Mouse (Mus musculus) limb, embryonic 14.5 days (tissue): Measurements from ENCODE around the gene P2rx1. TPM values are rescaled to one million over a fixed set of nuclear protein-coding genes. Genes with fewer than 3 reads are reported as not detected.

Experiments used
- ATAC-seq: fragments of 200-750 bp; cut with Nextera tagmentation; 2 replicates; pipeline ENCODE4 v1.8.0; 2017; ENCODE audit warnings: low read depth, moderate number of reproducible peaks, moderate TSS enrichment; ENCODE audit not compliant: low FRiP score
- DNase-seq: peaks from one replicate; pipeline ENCODE4 v3.0.0-alpha.2; 2015; ENCODE audit warnings: low spot score
- H3K27ac ChIP-seq: fragments of 300-500 bp; sonication (generic); replicated peaks from 2 replicates; pipeline ENCODE4 v1.5.1; 2014; ENCODE audit warnings: low read depth, mild to moderate bottlenecking, low read length, moderate library complexity, mixed read lengths
- H3K27me3 ChIP-seq: fragments of 300-500 bp; sonication (generic); 2 replicates; pipeline ENCODE4 v1.6.1; 2014; ENCODE audit warnings: low read length, mixed read lengths; ENCODE audit not compliant: control insufficient read depth, insufficient read depth
- H3K36me3 ChIP-seq: fragments of 300-500 bp; sonication (generic); 2 replicates; pipeline ENCODE4 v1.6.1; 2014; ENCODE audit warnings: mild to moderate bottlenecking, low read length, moderate library complexity, mixed read lengths; ENCODE audit not compliant: control insufficient read depth, insufficient read depth
- H3K4me1 ChIP-seq: fragments of 300-500 bp; sonication (generic); 2 replicates; pipeline ENCODE4 v1.6.1; 2014; ENCODE audit warnings: antibody characterized with exemption, low read length, mixed read lengths; ENCODE audit not compliant: control insufficient read depth, insufficient read depth
- H3K4me2 ChIP-seq: fragments of 300-500 bp; sonication (generic); replicated peaks from 2 replicates; pipeline ENCODE4 v1.6.1; 2014; ENCODE audit warnings: low read depth, mild to moderate bottlenecking, low read length, moderate library complexity; ENCODE audit not compliant: severe bottlenecking
- H3K4me3 ChIP-seq: fragments of 300-500 bp; sonication (generic); replicated peaks from 2 replicates; pipeline ENCODE4 v1.5.1; 2014; ENCODE audit warnings: low read length
- H3K9ac ChIP-seq: fragments of 300-500 bp; sonication (generic); 2 replicates; pipeline ENCODE4 v1.6.1; 2014; ENCODE audit warnings: mild to moderate bottlenecking, low read depth, low read length, moderate library complexity; ENCODE audit not compliant: severe bottlenecking
- H3K9me3 ChIP-seq: fragments of 300-500 bp; sonication (generic); 2 replicates; pipeline ENCODE4 v1.6.1; 2016; ENCODE audit warnings: low read length; ENCODE audit not compliant: control insufficient read depth
- POLR2A ChIP-seq: fragments of 200-500 bp; IDR thresholded peaks from 2 replicates; pipeline ENCODE4 v1.8.0; 2012; ENCODE audit warnings: inconsistent platforms, mild to moderate bottlenecking, moderate library complexity, borderline replicate concordance; ENCODE audit not compliant: insufficient read depth, insufficient read length; ENCODE audit errors: extremely low read depth
- WGBS: fragments of 180-500 bp; shearing (Covaris S2); extraction: QIAGEN DNeasy Blood & Tissue Kit; methylation state at CpG from one replicate; pipeline ENCODE4 v1.1.7; 2014; 5-methylcytosine and 5-hydroxymethylcytosine counted together
- polyA plus RNA-seq, 2 experiments: library from polyadenylated mRNA; depleted of rRNA in 1 of 2; stranded (reverse) in 1 of 2; unstranded in 1 of 2; fragments of >200 nt; fragmentation: Nextera tagmentation in 1 of 2; extraction: Ambion mirVana in 1 of 2; gene quantifications; 2 replicates each; pipeline versions ENCODE4 v1.2.1 to v1.2.3; 2012 to 2014

P2rx1 gene
- polyA plus RNA-seq, 2 experiments = 1.8 to 2.2 TPM

- TF ChIP-seq POLR2A = no peak
These were observed 38.2 kb upstream of the P2rx1 start for GRCm38 (mm10) chr11:72960723-72961071.

GRCm38 (mm10) chr11:72961072-72961980 is 37.6 kb upstream of the P2rx1 start, which contains the start of gene Atp2a3:
Gene Atp2a3 (plus strand): TSS chr11:72961169.
- TF ChIP-seq POLR2A = no peak
- H3K4me1 ChIP-seq = 0 out of 2 replicates have a peak, but pooled peaks cover 3% of the 10 kb centered on the region
- whole genome bisulfite sequencing = 3% methylated on average over 60 of the region's 70 CpGs
- DNase-seq (no peak), ATAC-seq (no peak)
- no peaks in the 10 kb centered on the region for H3K9me3 ChIP-seq
- peak within 1 kb of the TSS; percentile 40; the same call in 1 of the 2 replicates for H3K9ac ChIP-seq
- H3K4me2 ChIP-seq = peak within 1 kb of the TSS; percentile 53
- H3K27me3 ChIP-seq = peaks cover 44% of the 10 kb centered on the region
- H3K4me3 ChIP-seq = peak within 1 kb of the TSS; percentile 34
- no peak within 1 kb of the TSS for H3K27ac ChIP-seq
- H3K36me3 ChIP-seq = no peaks in the 10 kb centered on the region

More at GRCm38 (mm10) chr11:72960723-72961071, 38.2 kb upstream of the P2rx1 start:
- no peaks in the 10 kb centered on the region for H3K36me3 ChIP-seq
- peak overlapping the region; percentile 40; the same call in 1 of the 2 replicates for H3K9ac ChIP-seq
- ATAC-seq = no peak
- peaks cover 44% of the 10 kb centered on the region for H3K27me3 ChIP-seq
- DNase-seq = no peak
- H3K4me1 ChIP-seq = 0 out of 2 replicates have a peak, but pooled peaks cover 3% of the 10 kb centered on the region
- peak overlapping the region; percentile 34 for H3K4me3 ChIP-seq
- no peaks in the 10 kb centered on the region for H3K9me3 ChIP-seq
- WGBS = 4% methylated on average over 15 of the region's 15 CpGs
- H3K4me2 ChIP-seq = peak overlapping the region; percentile 53
- no peak overlapping the region for H3K27ac ChIP-seq

- ATAC-seq (no peak), DNase-seq (no peak)
- no peak overlapping the region for H3K27ac ChIP-seq
- WGBS = 80% methylated on average over 2 of the region's 2 CpGs
- H3K4me1 ChIP-seq = 0 out of 2 replicates have a peak, but pooled peaks cover 3% of the 10 kb centered on the region
- no peak overlapping the region for H3K9ac ChIP-seq
- no peak overlapping the region for H3K4me2 ChIP-seq
- H3K9me3 ChIP-seq = no peaks in the 10 kb centered on the region
- no peak for TF ChIP-seq POLR2A
- no peaks in the 10 kb centered on the region for H3K36me3 ChIP-seq
- no peak overlapping the region for H3K4me3 ChIP-seq
- H3K27me3 ChIP-seq = peaks cover 44% of the 10 kb centered on the region
These were observed 36.5 kb upstream of the P2rx1 start for GRCm38 (mm10) chr11:72962378-72962777.

- Histone ChIP-seq H3K27me3 (peaks cover 44% of the 10 kb centered on the region), H3K4me3 (no peak overlapping the region), H3K4me2 (no peak overlapping the region), H3K27ac (no peak overlapping the region), H3K9ac (no peak overlapping the region), H3K4me1 (0 out of 2 replicates have a peak, but pooled peaks cover 3% of the 10 kb centered on the region), H3K36me3 (no peaks in the 10 kb centered on the region), H3K9me3 (no peaks in the 10 kb centered on the region)
- WGBS = 34% methylated on average over 7 of the region's 7 CpGs
- no peak for TF ChIP-seq POLR2A
- no peak for ATAC-seq
- no peak for DNase-seq
These were observed 35.7 kb upstream of the P2rx1 start for GRCm38 (mm10) chr11:72963058-72963788.

- no peak for TF ChIP-seq POLR2A
- ATAC-seq = no peak
- H3K4me2 ChIP-seq = no peak overlapping the region
- H3K9ac ChIP-seq = no peak overlapping the region
- WGBS = 51% methylated on average over 3 of the region's 3 CpGs
- no peak overlapping the region for H3K4me3 ChIP-seq
- no peaks in the 10 kb centered on the region for H3K9me3 ChIP-seq
- no peak for DNase-seq
- no peak overlapping the region for H3K27ac ChIP-seq
- 0 out of 2 replicates have a peak, but pooled peaks cover 3% of the 10 kb centered on the region for H3K4me1 ChIP-seq
- peaks cover 44% of the 10 kb centered on the region for H3K27me3 ChIP-seq
- H3K36me3 ChIP-seq = no peaks in the 10 kb centered on the region
These were observed 35.1 kb upstream of the P2rx1 start for GRCm38 (mm10) chr11:72963789-72964294.
